Mouse (Mus musculus): ENCODE results near the gene Ncor1. TPM values are rescaled to one million over a fixed set of nuclear protein-coding genes. Genes with fewer than 3 reads are reported as not detected.
"Not testable (repeated sequence)": the region's sequence is repeated elsewhere in the genome, so short reads cannot be mapped to it uniquely, and the experiment has no call there.

The Ncor1 gene
- total RNA-seq, 2 experiments from 2014 or later, result 109 to 116 TPM

GRCm38 (mm10) chr11:62284020-62284419 is 174.3 kb downstream of the Ncor1 start:
- DNase-seq; intact Hi-C loops (cut with DNase I; ENCODE audit: low total_unique reads): not testable (repeated sequence)

GRCm38 (mm10) chr11:62281601-62281997 is 176.7 kb downstream of the Ncor1 start:
- peak; percentile 66 for DNase-seq
- intact Hi-C loops (cut with DNase I; ENCODE audit: low total_unique reads), result no loop called here

DNA sequence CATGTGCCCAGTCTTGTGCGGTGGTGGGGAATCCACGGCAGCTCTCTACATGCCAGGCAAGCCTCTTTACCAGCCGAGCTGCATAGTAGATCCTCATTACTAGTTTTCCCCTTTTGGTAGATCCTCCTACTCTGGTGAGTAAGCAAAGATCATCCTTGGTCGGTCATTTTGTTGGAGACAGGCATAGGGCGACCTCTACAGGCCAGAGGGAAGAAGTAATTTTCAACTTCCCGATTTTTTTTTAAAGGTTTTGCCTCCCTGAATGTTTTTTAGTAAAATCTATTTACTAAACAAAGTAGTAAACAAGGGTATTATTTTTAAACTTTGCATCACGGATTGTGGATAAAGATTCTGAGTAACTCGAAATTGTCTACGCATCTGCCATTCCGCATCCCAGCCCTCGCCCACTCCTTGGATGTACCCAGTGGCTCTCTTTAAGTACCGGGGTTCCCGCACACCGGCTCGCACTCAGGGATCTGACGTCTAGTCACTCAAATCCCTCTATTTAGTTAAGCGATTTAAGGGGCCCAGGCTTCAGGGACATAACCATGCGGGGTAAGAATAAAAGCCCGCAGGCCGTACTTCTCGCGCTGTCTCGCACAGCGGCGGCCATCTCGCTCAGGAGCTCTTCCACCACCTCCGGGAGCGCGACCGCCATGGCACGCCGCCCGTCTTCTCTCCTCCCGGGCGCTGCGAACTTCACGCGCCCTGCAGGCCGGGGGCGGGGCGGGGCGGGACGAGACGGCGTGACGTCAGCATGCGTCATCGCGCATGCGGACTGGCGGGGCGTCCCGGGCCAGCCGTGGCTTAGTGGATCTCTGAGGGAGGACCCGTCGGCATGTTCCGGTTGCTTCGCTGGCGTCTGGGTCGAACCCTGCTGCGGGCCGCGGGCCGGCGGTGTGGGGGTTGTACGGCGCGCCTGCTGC is 177.4 kb downstream of the Ncor1 start, which contains the start of the genes Zswim7 and Ttc19:
Gene Zswim7 (minus strand): TSS at position 701 of the 926 bp plus-strand sequence.
Gene Ttc19 (plus strand): TSS at position 799 of the 926 bp plus-strand sequence.
- intact Hi-C loops (cut with DNase I; ENCODE audit: low total_unique reads), result no loop called here
- DNase-seq, result peak; percentile 94

DNA sequence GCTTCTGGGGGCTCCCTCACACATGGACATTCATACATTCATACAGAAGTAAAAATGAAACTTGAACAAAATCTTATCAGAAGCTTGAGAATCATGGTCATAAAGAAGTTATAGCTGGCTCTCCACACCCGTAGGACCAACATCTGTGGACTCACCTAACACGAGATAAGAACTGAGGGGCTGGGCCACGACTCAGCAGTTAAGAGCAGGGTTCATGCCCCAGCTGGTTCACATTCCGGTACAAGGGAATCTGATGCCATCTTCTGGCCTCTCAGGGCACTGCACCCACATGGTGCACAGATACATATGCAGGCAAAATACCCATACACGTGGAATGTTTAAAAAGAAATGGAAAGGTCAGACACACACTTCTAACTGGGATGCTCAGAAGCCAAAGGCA is 180.3 kb downstream of the Ncor1 start:
- DNase-seq, result peak; percentile 58
- intact Hi-C loops (cut with DNase I; ENCODE audit: low total_unique reads), result loop anchor here (2.0 to 5.0 kb wide), 2 partner anchors 151 to 231 kb away; no protein-coding TSS in a partner anchor

- DNase-seq, result no peak
- intact Hi-C loops (cut with DNase I; ENCODE audit: low total_unique reads), result loop anchor here (5.0 kb wide), 1 partner anchor 230 kb away; no protein-coding TSS in a partner anchor
Measured at GRCm38 (mm10) chr11:62277086-62277485, 181.3 kb downstream of the Ncor1 start.

DNA sequence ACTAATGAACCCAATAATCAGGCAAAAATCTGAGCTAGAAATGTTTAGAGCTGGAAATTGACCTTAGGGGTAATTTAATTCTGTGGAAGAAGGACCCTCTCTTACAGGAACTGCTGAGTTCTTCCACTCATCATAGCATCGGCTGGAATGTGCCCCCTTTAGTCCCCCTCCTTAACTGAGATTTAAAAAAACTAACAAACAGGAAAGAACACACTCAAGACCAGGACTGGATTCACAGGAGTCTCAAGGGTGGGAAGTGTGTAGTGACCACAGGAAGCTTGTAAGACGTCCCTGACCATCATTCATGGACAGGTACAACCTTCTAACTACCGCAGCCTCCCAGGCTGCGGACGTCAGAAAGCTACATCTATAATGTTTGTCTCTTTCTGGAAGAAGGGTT is 187.5 kb downstream of the Ncor1 start:
- intact Hi-C loops (cut with DNase I; ENCODE audit: low total_unique reads), result no loop called here
- DNase-seq, result no peak

DNA sequence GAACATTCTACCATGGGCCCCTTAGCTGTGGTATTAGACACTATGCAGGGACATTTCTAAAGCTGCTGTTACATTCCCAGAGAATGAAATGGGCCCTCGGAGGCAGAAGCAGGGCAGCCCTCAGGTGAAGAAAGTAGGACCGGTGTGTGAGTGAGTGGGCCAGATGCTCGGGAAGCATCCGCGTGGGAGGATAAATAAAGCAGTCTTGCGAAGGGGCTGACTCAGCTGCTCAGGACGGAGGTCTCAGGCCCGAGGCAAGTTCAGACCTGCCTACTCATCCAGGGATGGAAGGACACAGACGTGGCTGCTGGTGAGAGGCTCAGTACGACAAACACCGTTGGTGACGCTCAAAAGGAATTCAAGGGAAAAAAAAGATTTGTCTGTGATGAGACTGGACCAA is 189.2 kb downstream of the Ncor1 start:
- no peak for DNase-seq
- intact Hi-C loops (cut with DNase I; ENCODE audit: low total_unique reads), result no loop called here

DNA sequence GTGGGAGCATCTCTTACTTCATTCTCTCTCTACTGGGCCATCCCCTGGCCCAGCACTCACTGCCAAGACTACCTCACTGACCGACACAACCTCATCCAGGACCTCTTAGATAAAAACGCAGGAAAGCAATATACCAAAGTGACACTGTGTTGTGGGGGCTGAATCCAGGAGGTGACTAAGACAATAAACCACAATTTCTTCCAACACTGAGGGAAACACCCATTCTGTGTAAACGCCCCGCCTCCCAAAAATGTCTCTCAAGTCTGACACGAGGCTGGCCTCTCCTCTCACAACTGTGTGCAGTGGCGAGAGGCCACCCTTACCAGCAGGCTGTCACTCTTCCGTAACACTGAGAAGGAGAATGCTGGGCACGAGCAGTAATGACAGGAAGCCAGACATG is 190.0 kb downstream of the Ncor1 start:
- intact Hi-C loops (cut with DNase I; ENCODE audit: low total_unique reads), result no loop called here
- no peak for DNase-seq

GRCm38 (mm10) chr11:62266466-62267214 is 191.7 kb downstream of the Ncor1 start:
- DNase-seq, result no peak
- intact Hi-C loops (cut with DNase I; ENCODE audit: low total_unique reads), result no loop called here

Other genes starting within 250 kb of the Ncor1 start
- 1 to 10 TPM in 1 of 2 experiments, under 1 TPM in 1; 0.57 to 1.4 TPM for gene Adora2b, start 209.6 kb downstream of the Ncor1 start, total RNA-seq (2021)
- 10 to 100 TPM; 21.7 to 24.4 TPM for gene Zswim7, start 177.2 kb downstream of the Ncor1 start, total RNA-seq (2021)
- 10 to 100 TPM; 25.4 to 26.1 TPM for gene Ttc19, start 177.1 kb downstream of the Ncor1 start, total RNA-seq (2021)
- 1 to 10 TPM; 2.7 to 3.0 TPM for gene Pigl, start 81 bp downstream of the Ncor1 start, total RNA-seq (2021)
- 10 to 100 TPM; 15.4 to 20.4 TPM for gene Cenpv, start 80.7 kb upstream of the Ncor1 start, total RNA-seq (2021)
- 1,000 to 10,000 TPM; 1,001 to 1,005 TPM for gene Ubb, start 92.6 kb upstream of the Ncor1 start, total RNA-seq (2021)
- gene Trpv2, start 115.9 kb upstream of the Ncor1 start, total RNA-seq (2021), result 1 to 10 TPM; 1.7 to 2.4 TPM
- gene Lrrc75a, start 190.0 kb upstream of the Ncor1 start, total RNA-seq (2021), result 1 to 10 TPM; 7.2 to 8.8 TPM
- gene Mmgt2, start 190.1 kb upstream of the Ncor1 start, total RNA-seq (2021), result 1 to 10 TPM; 5.5 to 7.8 TPM